Mouse (Mus musculus) CH12.LX (cell line): ENCODE data around the gene Fau. TPM values are rescaled to one million over a fixed set of nuclear protein-coding genes. Genes with fewer than 3 reads are reported as not detected.

ENCODE experiments used
- DNase-seq: peaks from one replicate; pipeline ENCODE4 v3.0.0-alpha.2; 2013; ENCODE audit errors: extremely low read depth
- H3K27ac ChIP-seq: 2 replicates; pipeline ENCODE4 v1.5.1; 2012; ENCODE audit warnings: low read depth, mild to moderate bottlenecking, control low read depth, moderate library complexity; ENCODE audit not compliant: insufficient read depth
- H3K27me3 ChIP-seq: replicated peaks from 2 replicates; pipeline ENCODE3; 2012; ENCODE audit warnings: inconsistent platforms
- H3K36me3 ChIP-seq, 2 experiments: replicated peaks in 1 of 2; 2 replicates each; pipeline versions ENCODE3 to v1.6.1; 2012; ENCODE audit warnings: inconsistent platforms in 1 of 2, low read length in 1 of 2, mild to moderate bottlenecking in 1 of 2, mixed read lengths in 1 of 2, moderate library complexity in 1 of 2; ENCODE audit not compliant: control insufficient read depth in 1 of 2, insufficient read depth in 1 of 2
- H3K4me1 ChIP-seq, 2 experiments: 2 replicates each; pipeline ENCODE4 v1.6.1; 2012; ENCODE audit warnings: inconsistent platforms in 1 of 2, moderate library complexity in 1 of 2; ENCODE audit not compliant: insufficient read depth in 2 of 2, control insufficient read depth in 1 of 2
- H3K4me2 ChIP-seq: 2 replicates; pipeline ENCODE4 v1.6.1; 2012; ENCODE audit warnings: low read depth, mild to moderate bottlenecking, control low read depth; ENCODE audit not compliant: poor library complexity, insufficient read depth, severe bottlenecking
- H3K4me3 ChIP-seq, 3 experiments: fragments of 150-350 bp in 1 of 3; sonication (generic) in 1 of 3; replicated peaks in 1 of 3; 2 replicates each; pipeline versions ENCODE3 to v1.5.1; 2011 to 2012; ENCODE audit warnings: low read depth in 2 of 3, low read length in 2 of 3, mild to moderate bottlenecking in 2 of 3, moderate library complexity in 2 of 3, control low read depth in 1 of 3, improper control_type of control experiment in 1 of 3, inconsistent platforms in 1 of 3, mixed read lengths in 1 of 3; ENCODE audit not compliant: poor library complexity in 1 of 3
- H3K79me2 ChIP-seq: replicated peaks from 2 replicates; pipeline ENCODE4 v1.6.1; 2012; ENCODE audit warnings: mild to moderate bottlenecking, moderate library complexity; ENCODE audit not compliant: control insufficient read depth, poor library complexity, insufficient read depth, severe bottlenecking; ENCODE audit errors: extremely low read depth
- H3K9ac ChIP-seq: 2 replicates; pipeline ENCODE4 v1.6.1; 2012; ENCODE audit warnings: low read depth, mild to moderate bottlenecking, control low read depth, moderate library complexity; ENCODE audit not compliant: insufficient read depth
- H3K9me3 ChIP-seq: replicated peaks from 2 replicates; pipeline ENCODE3; 2012; ENCODE audit warnings: low read length, inconsistent platforms, mixed read lengths
- BHLHE40 ChIP-seq: IDR thresholded peaks from 2 replicates; pipeline ENCODE4 v1.6.1; 2011; ENCODE audit warnings: mild to moderate bottlenecking, low read depth, low read length, improper control_type of control experiment
- CHD1 ChIP-seq: IDR thresholded peaks from 2 replicates; pipeline ENCODE4 v1.6.1; 2012; ENCODE audit warnings: low read depth, low read length, improper control_type of control experiment, inconsistent platforms
- CHD2 ChIP-seq: IDR thresholded peaks from 2 replicates; pipeline ENCODE4 v1.6.1; 2011; ENCODE audit warnings: low read length, improper control_type of control experiment
- ELF1 ChIP-seq: IDR thresholded peaks from 2 replicates; pipeline ENCODE4 v1.6.1; 2014; ENCODE audit warnings: low read depth, mild to moderate bottlenecking, inconsistent platforms, low read length, improper control_type of control experiment
- EP300 ChIP-seq: IDR thresholded peaks from 2 replicates; pipeline ENCODE4 v1.6.1; 2011; ENCODE audit warnings: low read length, improper control_type of control experiment
- GABPA ChIP-seq: IDR thresholded peaks from 2 replicates; pipeline ENCODE4 v1.6.1; 2012; ENCODE audit warnings: low read depth, low read length, improper control_type of control experiment, inconsistent platforms; ENCODE audit not compliant: insufficient replicate concordance
- IRF4 ChIP-seq: IDR thresholded peaks from 2 replicates; pipeline ENCODE4 v1.6.1; 2014; ENCODE audit warnings: low read depth, mild to moderate bottlenecking, inconsistent platforms, low read length, improper control_type of control experiment
- MAX ChIP-seq: IDR thresholded peaks from 2 replicates; pipeline ENCODE4 v1.6.1; 2011; ENCODE audit warnings: low read length, improper control_type of control experiment
- MAZ ChIP-seq: IDR thresholded peaks from 2 replicates; pipeline ENCODE4 v1.6.1; 2012; ENCODE audit warnings: low read depth, mild to moderate bottlenecking, inconsistent platforms, low read length, improper control_type of control experiment, moderate library complexity
- MEF2A ChIP-seq: IDR thresholded peaks from 2 replicates; pipeline ENCODE4 v1.6.1; 2014; ENCODE audit warnings: low read depth, mild to moderate bottlenecking, inconsistent platforms, low read length, improper control_type of control experiment, borderline replicate concordance
- MXI1 ChIP-seq: IDR thresholded peaks from 2 replicates; pipeline ENCODE4 v1.6.1; 2011; ENCODE audit warnings: mild to moderate bottlenecking, low read depth, low read length, improper control_type of control experiment
- NRF1 ChIP-seq: IDR thresholded peaks from 2 replicates; pipeline ENCODE4 v1.6.1; 2014; ENCODE audit warnings: low read depth, mild to moderate bottlenecking, inconsistent platforms, low read length, improper control_type of control experiment, moderate library complexity
- PAX5 ChIP-seq: IDR thresholded peaks from 2 replicates; pipeline ENCODE4 v1.6.1; 2012; ENCODE audit warnings: low read length, inconsistent platforms, mixed read lengths
- RAD21 ChIP-seq: IDR thresholded peaks from 2 replicates; pipeline ENCODE4 v1.6.1; 2011; ENCODE audit warnings: low read depth, mild to moderate bottlenecking, low read length, improper control_type of control experiment, moderate library complexity
- RCOR1 ChIP-seq: conservative IDR thresholded peaks from 2 replicates; pipeline ENCODE4 v1.6.1; 2012; ENCODE audit warnings: low read depth, mild to moderate bottlenecking, inconsistent platforms, low read length, improper control_type of control experiment
- SIN3A ChIP-seq: IDR thresholded peaks from 2 replicates; pipeline ENCODE4 v1.6.1; 2012; ENCODE audit warnings: low read length, improper control_type of control experiment, inconsistent platforms
- SMC3 ChIP-seq: IDR thresholded peaks from 2 replicates; pipeline ENCODE4 v1.6.1; 2011; ENCODE audit warnings: low read depth, low read length, improper control_type of control experiment
- TCF12 ChIP-seq: IDR thresholded peaks from 2 replicates; pipeline ENCODE4 v1.6.1; 2014; ENCODE audit warnings: low read depth, mild to moderate bottlenecking, inconsistent platforms, low read length, improper control_type of control experiment
- UBTF ChIP-seq: IDR thresholded peaks from 2 replicates; pipeline ENCODE4 v1.6.1; 2012; ENCODE audit warnings: low read depth, mild to moderate bottlenecking, inconsistent platforms, low read length, improper control_type of control experiment, moderate library complexity
- USF2 ChIP-seq: conservative IDR thresholded peaks from 2 replicates; pipeline ENCODE4 v1.6.1; 2011; ENCODE audit warnings: low read depth, low read length, improper control_type of control experiment
- ZKSCAN1 ChIP-seq: IDR thresholded peaks from 2 replicates; pipeline ENCODE4 v1.6.1; 2012; ENCODE audit warnings: low read depth, inconsistent platforms, low read length, improper control_type of control experiment, borderline replicate concordance
- ZMIZ1 ChIP-seq: IDR thresholded peaks from 2 replicates; pipeline ENCODE4 v1.6.1; 2012; ENCODE audit warnings: low read depth, mild to moderate bottlenecking, inconsistent platforms, low read length, improper control_type of control experiment
- dilution Hi-C: fragments of 300-500 bp; cut with MboI; formaldehyde crosslinking; loops from 2 replicates; pipeline ENCODE4 v1.14.3; 2020; ENCODE audit warnings: low sequenced_read_pairs; ENCODE audit not compliant: extremely low pct_unique_long_range_greater_than_20kb, extremely low pct_ligation_motif_present
- in situ Hi-C: fragments of 300-500 bp; cut with MboI; formaldehyde crosslinking; loops from 3 replicates; pipeline ENCODE4 v1.14.3; 2019; ENCODE audit warnings: low sequenced_read_pairs, low pct_ligation_motif_present, low pct_unique_long_range_greater_than_20kb, mixed read lengths
- polyA plus RNA-seq: library from polyadenylated mRNA; unstranded; fragments of >175 nt; gene quantifications from 2 replicates; pipeline ENCODE4 v1.2.1, GENCODE M21; 2012; ENCODE audit warnings: low read depth; ENCODE audit not compliant: insufficient read length
- total RNA-seq, 2 experiments: library from RNA; depleted of rRNA; stranded (reverse); fragments of 300-350 nt in 1 of 2; fragments of >200 nt in 1 of 2; gene quantifications; 2 replicates each; pipeline ENCODE4 v1.2.3; 2012 to 2014

Fau gene
- total and polyA plus RNA-seq, 3 experiments: 1,239 to 2,522 (median 2,403) TPM

DNA sequence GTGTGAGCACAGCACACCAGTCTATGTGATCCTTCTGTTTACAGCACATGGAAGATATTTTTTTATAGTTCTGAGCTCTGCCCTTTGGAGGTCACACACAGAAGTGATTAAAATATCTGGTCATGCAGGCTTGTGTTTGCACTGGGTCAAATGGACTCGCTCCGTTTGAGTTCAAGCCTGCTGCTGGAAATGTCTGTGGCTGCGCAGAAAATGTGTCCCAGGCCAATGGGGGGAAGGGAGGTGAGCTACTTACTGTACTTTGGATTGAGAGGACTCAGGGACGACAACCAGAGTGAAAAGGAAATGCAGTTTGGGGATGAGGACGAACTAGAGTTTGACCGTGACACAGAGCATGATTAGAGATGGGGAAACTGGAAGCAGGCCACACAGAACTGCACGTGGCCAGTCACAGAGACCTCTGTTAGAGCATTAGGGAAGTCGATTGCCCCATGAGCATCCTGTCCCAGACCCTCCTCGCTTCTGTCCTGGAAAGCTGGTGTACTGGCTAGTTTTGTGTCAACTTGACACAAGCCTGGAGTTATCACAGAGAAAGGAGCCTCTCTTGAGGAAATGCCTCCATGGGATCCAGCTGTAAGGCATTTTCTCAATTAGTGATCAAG is 21.6 kb upstream of the Fau start:
- no peaks in the 10 kb centered on the region for H3K36me3 ChIP-seq
- DNase-seq: no peak
- TF ChIP-seq RCOR1: no peak
- no peak for TF ChIP-seq CHD1
- H3K4me1 ChIP-seq: peaks cover 0 to 3% of the 10 kb centered on the region in 2 experiments; a peak in 1 of 4 replicates
- dilution Hi-C loops (no loop called here), in situ Hi-C loops (no loop called here)
- no peaks in the 10 kb centered on the region for H3K9me3 ChIP-seq
- no peaks in the 10 kb centered on the region for H3K79me2 ChIP-seq
- H3K4me2 ChIP-seq: no peak overlapping the region
- no peak overlapping the region for H3K9ac ChIP-seq
- no peak overlapping the region for H3K4me3 ChIP-seq
- no peak overlapping the region for H3K27ac ChIP-seq
- no peaks in the 10 kb centered on the region for H3K27me3 ChIP-seq

- Histone ChIP-seq H3K4me2 (no peak overlapping the region), H3K9ac (no peak overlapping the region), H3K27me3 (no peaks in the 10 kb centered on the region), H3K27ac (no peak overlapping the region), H3K79me2 (no peaks in the 10 kb centered on the region), H3K4me1 (peaks cover 12 to 18% of the 10 kb centered on the region in 2 experiments), H3K4me3 (no peak overlapping the region), H3K9me3 (no peaks in the 10 kb centered on the region), H3K36me3 (no peaks in the 10 kb centered on the region)
- no peak for DNase-seq
- no peak for TF ChIP-seq RCOR1
- no peak for TF ChIP-seq ZMIZ1
- no peak for TF ChIP-seq MXI1
- no peak for TF ChIP-seq USF2
- TF ChIP-seq EP300: no peak
- no peak for TF ChIP-seq CHD2
- TF ChIP-seq MEF2A: no peak
- no peak for TF ChIP-seq UBTF
- no peak for TF ChIP-seq BHLHE40
- no peak for TF ChIP-seq ELF1
- no peak for TF ChIP-seq MAX
- TF ChIP-seq SMC3: no peak
- in situ Hi-C loops: no loop called here
- dilution Hi-C loops: no loop called here
Observed at GRCm38 (mm10) chr19:6037695-6038094, 19.9 kb upstream of the Fau start.

DNA sequence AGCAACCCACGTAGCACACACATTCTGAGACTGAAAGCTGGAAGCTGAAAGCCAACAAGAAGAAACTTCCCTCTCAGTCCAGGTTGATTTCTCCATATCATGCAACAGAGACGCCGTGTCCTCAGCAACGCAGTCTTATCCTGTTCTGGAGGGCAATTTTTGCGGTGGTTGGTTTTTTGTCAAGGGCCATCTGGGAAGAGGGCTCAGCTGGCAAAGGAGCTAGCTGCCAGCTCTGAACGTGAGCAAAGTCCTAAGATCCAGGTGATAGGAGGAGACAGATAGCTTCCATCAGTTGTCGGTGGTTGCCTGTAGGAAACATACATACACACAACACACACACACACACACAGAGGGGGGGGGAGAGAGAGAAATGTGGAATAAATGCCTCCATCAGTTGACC is 19.3 kb upstream of the Fau start:
- no peaks in the 10 kb centered on the region for H3K79me2 ChIP-seq
- no peaks in the 10 kb centered on the region for H3K27me3 ChIP-seq
- H3K36me3 ChIP-seq: no peaks in the 10 kb centered on the region
- in situ Hi-C loops (no loop called here), dilution Hi-C loops (no loop called here)
- DNase-seq: no peak
- H3K9ac ChIP-seq: no peak overlapping the region
- H3K4me2 ChIP-seq: no peak overlapping the region
- TF ChIP-seq RAD21: no peak
- no peak for TF ChIP-seq IRF4
- TF ChIP-seq SIN3A: no peak
- TF ChIP-seq EP300: no peak
- no peak for TF ChIP-seq NRF1
- no peak for TF ChIP-seq UBTF
- no peak for TF ChIP-seq TCF12
- TF ChIP-seq MAZ: no peak
- no peak for TF ChIP-seq ZKSCAN1
- TF ChIP-seq GABPA: no peak
- TF ChIP-seq PAX5: no peak
- TF ChIP-seq ELF1: no peak
- no peaks in the 10 kb centered on the region for H3K9me3 ChIP-seq
- H3K4me1 ChIP-seq: peaks cover 12 to 22% of the 10 kb centered on the region in 2 experiments
- H3K4me3 ChIP-seq: no peak overlapping the region
- H3K27ac ChIP-seq: no peak overlapping the region
